In the genomic region with DNA sequence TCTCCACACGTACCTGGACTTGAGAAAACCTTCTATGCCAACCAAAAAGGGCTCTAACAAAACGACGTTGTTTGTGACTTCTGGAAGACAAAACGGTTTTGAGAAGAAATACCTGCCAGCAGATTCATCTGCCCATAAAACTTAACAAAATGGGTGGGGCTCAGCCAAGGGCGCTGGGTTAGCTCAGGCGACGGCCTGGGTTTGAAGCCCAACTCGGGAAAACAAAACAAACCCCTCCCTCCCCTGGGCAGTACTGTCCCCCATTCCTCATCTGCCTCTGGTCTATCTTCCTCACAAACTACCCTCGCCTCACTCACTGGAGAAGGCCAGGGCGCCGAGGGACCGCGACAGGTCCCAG, we compare ENCODE assay signal across 8 mouse cellular contexts. TPM values are rescaled to one million over a fixed set of nuclear protein-coding genes. Genes with fewer than 3 reads are reported as not detected.
DNase-seq lines count a peak whose midpoint lies in the region; ATAC-seq and TF ChIP-seq lines count a peak whose summit lies in the region.

No protein-coding gene starts in this region.

- H3K27ac ChIP-seq in gastrocnemius, adult 2 months: peak overlapping the region; percentile 41; the same call in 1 of the 2 replicates
- peak overlapping the region; percentile 48; the same call in 1 of the 2 replicates for H3K27ac ChIP-seq in forebrain, embryonic 12.5 days
- H3K27ac ChIP-seq in liver, embryonic 13.5 days: peak overlapping the region; percentile 95

- H3K79me3 ChIP-seq in C2C12 (ENCODE audit: low read depth): peaks cover 19% of the 10 kb centered on the region

- H3K9me3 ChIP-seq in forebrain, embryonic 12.5 days: no peaks in the 10 kb centered on the region
- H3K9me3 ChIP-seq in liver, embryonic 13.5 days (replicated peaks): no peaks in the 10 kb centered on the region

- intact Hi-C loops in gastrocnemius, adult 2 months (cut with DNase I): no loop called here

- peak overlapping the region; percentile 88 for H3ac ChIP-seq in C2C12 (ENCODE audit: control insufficient read depth, insufficient read length, low read depth)

- peaks cover 32% of the 10 kb centered on the region for H3K4me1 ChIP-seq in forebrain, embryonic 12.5 days
- peaks cover 37% of the 10 kb centered on the region for H3K4me1 ChIP-seq in liver, embryonic 13.5 days (replicated peaks)

- H3K79me2 ChIP-seq in C2C12 (ENCODE audit: control insufficient read depth, insufficient read depth): peaks cover 52% of the 10 kb centered on the region

- H3K27me3 ChIP-seq in C2C12 (ENCODE audit: control insufficient read depth, insufficient read depth, insufficient read length): no peaks in the 10 kb centered on the region
- H3K27me3 ChIP-seq in forebrain, embryonic 12.5 days: no peaks in the 10 kb centered on the region
- H3K27me3 ChIP-seq in liver, embryonic 13.5 days: no peaks in the 10 kb centered on the region

- peak overlapping the region; percentile 68 for H3K9ac ChIP-seq in forebrain, embryonic 12.5 days
- peak overlapping the region; percentile 84 for H3K9ac ChIP-seq in liver, embryonic 13.5 days

- H3K4me3 ChIP-seq in gastrocnemius, adult 2 months: peak overlapping the region; percentile 79
- H3K4me3 ChIP-seq in C2C12 (ENCODE audit: insufficient read depth, poor library complexity, severe bottlenecking): peak overlapping the region; percentile 95
- H3K4me3 ChIP-seq in forebrain, embryonic 12.5 days (replicated peaks): peak overlapping the region; percentile 76
- peak overlapping the region; percentile 77 for H3K4me3 ChIP-seq in liver, embryonic 13.5 days (replicated peaks)

- ATAC-seq in forebrain, embryonic 12.5 days (ENCODE audit: low FRiP score): no peak
- peak; percentile 68 for ATAC-seq in liver, embryonic 13.5 days (ENCODE audit: low read depth)

- under 1% methylated on average over 13 of the region's 13 CpGs for WGBS in forebrain, embryonic 12.5 days
- under 1% methylated on average over 13 of the region's 13 CpGs for WGBS in liver, embryonic 13.5 days (ENCODE audit: insufficient replicate concordance)

- H3K36me3 ChIP-seq in C2C12 (ENCODE audit: control insufficient read depth, insufficient read depth): no peaks in the 10 kb centered on the region
- peaks cover 3% of the 10 kb centered on the region; the same call in 1 of the 2 replicates for H3K36me3 ChIP-seq in forebrain, embryonic 12.5 days (replicated peaks)
- peaks cover 37% of the 10 kb centered on the region for H3K36me3 ChIP-seq in liver, embryonic 13.5 days

- no peak for TF ChIP-seq CTCF in gastrocnemius, adult 2 months (IDR thresholded peaks at IDR 0.05)
- TF ChIP-seq CTCF in C2C12 (IDR thresholded peaks at IDR 0.05; ENCODE audit: control insufficient read depth, insufficient read depth, insufficient read length): no peak

- no peak for DNase-seq in gastrocnemius, adult 2 months
- no peak for DNase-seq in gastrocnemius, adult 8-10 months (ENCODE audit: low spot score in 2 of 2)
- no peak for DNase-seq in liver, embryonic 13.5 days
- DNase-seq in layer of hippocampus, adult 18-20 months (ENCODE audit: low spot score in 2 of 2): no peak
- no peak for DNase-seq in urinary bladder, postnatal 25 days (ENCODE audit: low spot score)
- DNase-seq in cerebellum, postnatal 25 days: no peak

- H3K4me2 ChIP-seq in forebrain, embryonic 12.5 days: peak overlapping the region; percentile 86
- H3K4me2 ChIP-seq in liver, embryonic 13.5 days: peak overlapping the region; percentile 66

TF ChIP-seq in C2C12, 6 proteins besides CTCF, POLR2A, EP300 and RAD21:
- TF ChIP-seq MYOG (IDR thresholded peaks at IDR 0.05; ENCODE audit: control insufficient read depth, extremely low read depth, insufficient read length) (no peak), USF1 (IDR thresholded peaks at IDR 0.05; ENCODE audit: low read depth) (no peak), MAX (IDR thresholded peaks at IDR 0.05) (no peak), CEBPB (IDR thresholded peaks at IDR 0.05; ENCODE audit: low read depth) (no peak), FOSL1 (IDR thresholded peaks at IDR 0.05; ENCODE audit: insufficient read depth, low read length, poor library complexity, severe bottlenecking) (no peak)

RNA-seq across cellular contexts. Expression of a gene that starts 0.3 kb away (rescaled TPM):
- total RNA-seq in gastrocnemius, adult 2 months (2021): under 1 TPM; 0.11 to 0.28 TPM
- under 1 TPM in 2 of 4 experiments, not detected in 2; 0.10 to 0.38 TPM for total RNA-seq in gastrocnemius, adult 8-10 months (2022)
- 6.5 TPM for polyA plus RNA-seq in C2C12 (2012; fragmentation: generic; extraction: Trizol)
- 110 and 111 TPM in 2 replicates for polyA plus RNA-seq in forebrain, embryonic 12.5 days (2016; fragmentation: Nextera tagmentation; extraction: Ambion mirVana)
- 90.6 and 119 TPM in 2 replicates for polyA plus RNA-seq in liver, embryonic 13.5 days (2015; fragmentation: Nextera tagmentation; extraction: Ambion mirVana)
- under 1 TPM; 0.51 to 0.62 TPM for total RNA-seq in layer of hippocampus, adult 18-20 months (2021)

RNA-seq across cellular contexts. Expression of a gene that starts 0.4 kb away (rescaled TPM):
- not detected for total RNA-seq in gastrocnemius, adult 2 months (2021)
- under 1 TPM in 1 of 4 experiments, not detected in 3; 0.27 TPM for total RNA-seq in gastrocnemius, adult 8-10 months (2022)
- polyA plus RNA-seq in C2C12 (2012; fragmentation: generic; extraction: Trizol): 9.0 TPM
- 35.1 and 35.6 TPM in 2 replicates for polyA plus RNA-seq in forebrain, embryonic 12.5 days (2016; fragmentation: Nextera tagmentation; extraction: Ambion mirVana)
- 42.8 and 50.4 TPM in 2 replicates for polyA plus RNA-seq in liver, embryonic 13.5 days (2015; fragmentation: Nextera tagmentation; extraction: Ambion mirVana)
- total RNA-seq in layer of hippocampus, adult 18-20 months (2021): 1 to 10 TPM in 1 of 2 experiments, under 1 TPM in 1; 0.79 to 1.2 TPM

RNA-seq across cellular contexts. Expression of a gene that starts 44.8 kb away (rescaled TPM):
- 10 to 100 TPM; 36.7 to 62.7 TPM for total RNA-seq in gastrocnemius, adult 2 months (2021)
- total RNA-seq in gastrocnemius, adult 8-10 months (2022): 10 to 100 TPM; 41.9 to 47.7 (median 45.5) TPM
- polyA plus RNA-seq in C2C12 (2012; fragmentation: generic; extraction: Trizol): 13.2 TPM
- polyA plus RNA-seq in forebrain, embryonic 12.5 days (2016; fragmentation: Nextera tagmentation; extraction: Ambion mirVana): 37.4 and 37.6 TPM in 2 replicates
- 44.6 and 52.0 TPM in 2 replicates for polyA plus RNA-seq in liver, embryonic 13.5 days (2015; fragmentation: Nextera tagmentation; extraction: Ambion mirVana)
- total RNA-seq in layer of hippocampus, adult 18-20 months (2021): 10 to 100 TPM; 30.1 to 35.2 TPM

RNA-seq across cellular contexts. Expression of a gene that starts 57.0 kb away (rescaled TPM):
- total RNA-seq in gastrocnemius, adult 2 months (2021): 10 to 100 TPM; 25.3 to 27.2 TPM
- 10 to 100 TPM; 21.3 to 27.2 (median 24.9) TPM for total RNA-seq in gastrocnemius, adult 8-10 months (2022)
- 9.5 TPM for polyA plus RNA-seq in C2C12 (2012; fragmentation: generic; extraction: Trizol)
- 80.6 and 83.1 TPM in 2 replicates for polyA plus RNA-seq in forebrain, embryonic 12.5 days (2016; fragmentation: Nextera tagmentation; extraction: Ambion mirVana)
- polyA plus RNA-seq in liver, embryonic 13.5 days (2015; fragmentation: Nextera tagmentation; extraction: Ambion mirVana): 18.3 and 23.8 TPM in 2 replicates
- total RNA-seq in layer of hippocampus, adult 18-20 months (2021): 10 to 100 TPM; 60.9 to 61.1 TPM

Comparison
In these comparisons a context has a peak if more than half of its experiments do, and no peak if none do; other contexts are left out.
1. H3K27ac ChIP-seq: peak in every context shown above with its lines; median percentile 95 in liver, embryonic 13.5 days; 48 in forebrain, embryonic 12.5 days; 41 in gastrocnemius, adult 2 months.